Comparison of ENCODE assay signal across 10 mouse cellular contexts in genomic region chr6:54021123-54021789, GRCm38 (mm10). TPM values are rescaled to one million over a fixed set of nuclear protein-coding genes. Genes with fewer than 3 reads are reported as not detected.
A peak's percentile ranks its signal among the peaks of the same experiment; 100 is the strongest.
DNase-seq lines count a peak whose midpoint lies in the region; ATAC-seq and TF ChIP-seq lines count a peak whose summit lies in the region.
"Had no signal": no experiment of that assay in that cellular context is flagged by ENCODE, and none has a peak within 500 bp of the region (broad histone marks: within the 10 kb centered on the region; RNA-seq: fewer than 3 reads in every experiment).

No protein-coding gene starts in this region.

- no peak for TF ChIP-seq CTCF in lung, adult 2 months (IDR thresholded peaks at IDR 0.05; ENCODE audit: insufficient read depth, low read length)
- TF ChIP-seq CTCF in liver, embryonic 14.5 days (IDR thresholded peaks at IDR 0.05; ENCODE audit: low read depth): no peak

- H3K27me3 ChIP-seq in liver, embryonic 14.5 days (ENCODE audit: control insufficient read depth, insufficient read depth, low read length): no peaks in the 10 kb centered on the region
- H3K27me3 ChIP-seq: embryonic facial prominence, embryonic 13.5 days had no signal

- no peak overlapping the region for H3K4me3 ChIP-seq in lung, adult 2 months (replicated peaks; ENCODE audit: extremely low read depth, low read depth, low read length)
- H3K4me3 ChIP-seq in liver, embryonic 14.5 days (ENCODE audit: insufficient read depth in 1 of 2, low read depth in 2 of 2, low read length in 2 of 2): no peak overlapping the region
- H3K4me3 ChIP-seq: embryonic facial prominence, embryonic 13.5 days; myocyte had no signal

- ATAC-seq in liver, embryonic 14.5 days (ENCODE audit: insufficient read depth): no peak

- H3K4me2 ChIP-seq in liver, embryonic 14.5 days (ENCODE audit: low read depth): peak overlapping the region; percentile 25
- H3K4me2 ChIP-seq: embryonic facial prominence, embryonic 13.5 days had no signal

- peaks cover 4% of the 10 kb centered on the region; the same call in 1 of the 2 replicates for H3K4me1 ChIP-seq in lung, adult 2 months (ENCODE audit: control insufficient read depth, insufficient read depth, low read length)
- H3K4me1 ChIP-seq in liver, embryonic 14.5 days (replicated peaks; ENCODE audit: control insufficient read depth in 2 of 2, insufficient read depth in 2 of 2, low read length in 1 of 2): no peaks in the 10 kb centered on the region; a peak in 2 of 4 replicates
- H3K4me1 ChIP-seq: embryonic facial prominence, embryonic 13.5 days had no signal

- no peak for TF ChIP-seq POLR2A in lung, adult 2 months (IDR thresholded peaks at IDR 0.05; ENCODE audit: borderline replicate concordance, extremely low read depth, low read depth, low read length)

- no peaks in the 10 kb centered on the region for H3K36me3 ChIP-seq in liver, embryonic 14.5 days (replicated peaks; ENCODE audit: control insufficient read depth, insufficient read depth, low read depth)
- H3K36me3 ChIP-seq: embryonic facial prominence, embryonic 13.5 days had no signal

- H3K9ac ChIP-seq in liver, embryonic 14.5 days (replicated peaks): no peak overlapping the region
- H3K9ac ChIP-seq: embryonic facial prominence, embryonic 13.5 days had no signal

- no peak for TF ChIP-seq EP300 in liver, embryonic 14.5 days (IDR thresholded peaks at IDR 0.05; ENCODE audit: low read depth)

- H3K27ac ChIP-seq in liver, embryonic 14.5 days: no peak overlapping the region
- H3K27ac ChIP-seq: embryonic facial prominence, embryonic 13.5 days had no signal

- 39% methylated on average over 15 of the region's 15 CpGs for WGBS in lung, adult 2 months
- WGBS in liver, embryonic 14.5 days (ENCODE audit: insufficient replicate concordance): 7% methylated on average over 15 of the region's 15 CpGs

- DNase-seq in lung, adult 18-20 months: peak; percentile 35 to 64
- DNase-seq in lung, adult 2 months: no peak
- peak; percentile 40 for DNase-seq in heart, postnatal 4 days
- no peak for DNase-seq in liver, embryonic 14.5 days (ENCODE audit: low read depth in 3 of 3, low spot score in 3 of 3)
- peak; percentile 17 for DNase-seq in thymus, postnatal 25 days
- no peak for DNase-seq in layer of hippocampus, postnatal 10 days (ENCODE audit: low spot score in 2 of 2)
- no peak for DNase-seq in ovary, postnatal 14 days (ENCODE audit: low spot score)
- no peak for DNase-seq in left cerebral cortex, adult 11 months (ENCODE audit: low spot score)

- H3K9me3 ChIP-seq in liver, embryonic 14.5 days (ENCODE audit: control insufficient read depth, low read length): no peaks in the 10 kb centered on the region
- H3K9me3 ChIP-seq: embryonic facial prominence, embryonic 13.5 days had no signal

RNA-seq across cellular contexts. Expression of gene Chn2, which starts 18.1 kb away (rescaled TPM):
- 8.5 and 12.5 TPM in 2 replicates for polyA plus RNA-seq in lung, adult 2 months (2012; rRNA removed)
- total RNA-seq in heart, postnatal 4 days (2021): 1 to 10 TPM; 5.4 to 6.2 TPM
- polyA plus RNA-seq in liver, embryonic 14.5 days (2012; rRNA removed): 1.3 and 1.7 TPM in 2 replicates
- 4.2 and 4.3 TPM in 2 replicates for polyA plus RNA-seq in liver, embryonic 14.5 days (2014; fragmentation: Nextera tagmentation; extraction: Ambion mirVana)
- total RNA-seq in layer of hippocampus, postnatal 10 days (2021): 10 to 100 TPM; 26.5 to 31.0 TPM

RNA-seq across cellular contexts. Expression of gene Cpvl, which starts 42.8 kb away (rescaled TPM):
- not detected in 2 replicates for polyA plus RNA-seq in lung, adult 2 months (2012; rRNA removed)
- not detected for total RNA-seq in heart, postnatal 4 days (2021)
- polyA plus RNA-seq in liver, embryonic 14.5 days (2012; rRNA removed): not detected in 2 replicates
- not detected in 2 replicates for polyA plus RNA-seq in liver, embryonic 14.5 days (2014; fragmentation: Nextera tagmentation; extraction: Ambion mirVana)
- not detected for total RNA-seq in layer of hippocampus, postnatal 10 days (2021)
- polyA plus RNA-seq: myocyte had no signal

Comparison
In these comparisons a context has a peak if more than half of its experiments do, and no peak if none do; other contexts are left out.
1. DNase-seq: peak in lung, adult 18-20 months (2 of 2), heart, postnatal 4 days (single experiment) and thymus, postnatal 25 days (single experiment); none in lung, adult 2 months (single experiment), liver, embryonic 14.5 days (0 of 3), layer of hippocampus, postnatal 10 days (0 of 2), ovary, postnatal 14 days (single experiment) and left cerebral cortex, adult 11 months (single experiment).